Mouse (Mus musculus) C2C12 (cell line): Measurements from ENCODE around the gene Bhlha15.

Source experiments
- CEBPB ChIP-seq: IDR thresholded peaks from one replicate; pipeline ENCODE4 v1.6.1; 2011; ENCODE audit warnings: low read depth, mild to moderate bottlenecking, control low read depth, moderate library complexity
- CTCF ChIP-seq: IDR thresholded peaks from one replicate; pipeline ENCODE4 v1.5.1; 2011; ENCODE audit not compliant: control insufficient read depth, insufficient read depth, insufficient read length
- MAX ChIP-seq: IDR thresholded peaks from one replicate; pipeline ENCODE4 v1.6.1; 2011; ENCODE audit warnings: mild to moderate bottlenecking, control low read depth
- MYOG ChIP-seq: IDR thresholded peaks from one replicate; pipeline ENCODE4 v1.6.1; 2011; ENCODE audit not compliant: control insufficient read depth, insufficient read length; ENCODE audit errors: extremely low read depth
- USF1 ChIP-seq: IDR thresholded peaks from one replicate; pipeline ENCODE4 v1.6.1; 2011; ENCODE audit warnings: low read depth, mild to moderate bottlenecking, control low read depth, moderate library complexity

- TF ChIP-seq CTCF (no peak), USF1 (no peak), MAX (no peak), MYOG (no peak), CEBPB (no peak)
These were observed 29.9 kb downstream of the Bhlha15 start for GRCm38 (mm10) chr5:144219936-144220335.
